Mouse (Mus musculus) neural tube, embryonic 11.5 days (tissue): ENCODE measurements around the gene Dnaja1. TPM values are rescaled to one million over a fixed set of nuclear protein-coding genes. Genes with fewer than 3 reads are reported as not detected.

Source experiments
- ATAC-seq: fragments of 200-750 bp; cut with Nextera tagmentation; 2 replicates; pipeline ENCODE4 v1.8.0; 2017; ENCODE audit warnings: moderate number of reproducible peaks, mild to moderate bottlenecking, moderate TSS enrichment, moderate library complexity; ENCODE audit not compliant: insufficient read depth, low FRiP score, low TSS enrichment
- DNase-seq: peaks from one replicate; pipeline ENCODE4 v3.0.0-alpha.2; 2015; ENCODE audit warnings: low spot score
- H3K27ac ChIP-seq: fragments of 300-500 bp; sonication (generic); 2 replicates; pipeline ENCODE4 v1.5.1; 2014; ENCODE audit warnings: low read depth, mild to moderate bottlenecking, low read length
- H3K27me3 ChIP-seq: fragments of 300-500 bp; sonication (generic); 2 replicates; pipeline ENCODE4 v1.6.1; 2014; ENCODE audit warnings: mild to moderate bottlenecking, low read length, mixed read lengths; ENCODE audit not compliant: control insufficient read depth, insufficient read depth
- H3K36me3 ChIP-seq: fragments of 300-500 bp; sonication (generic); 2 replicates; pipeline ENCODE4 v1.6.1; 2014; ENCODE audit warnings: mild to moderate bottlenecking, low read length, moderate library complexity, mixed read lengths; ENCODE audit not compliant: control insufficient read depth, insufficient read depth
- H3K4me1 ChIP-seq: fragments of 300-500 bp; sonication (generic); 2 replicates; pipeline ENCODE4 v1.6.1; 2014; ENCODE audit warnings: low read length, mixed read lengths; ENCODE audit not compliant: control insufficient read depth, insufficient read depth
- H3K4me2 ChIP-seq: fragments of 300-500 bp; sonication (generic); 2 replicates; pipeline ENCODE4 v1.6.1; 2014; ENCODE audit warnings: low read depth, mild to moderate bottlenecking, moderate library complexity
- H3K4me3 ChIP-seq: fragments of 300-500 bp; sonication (generic); 2 replicates; pipeline ENCODE4 v1.5.1; 2014; ENCODE audit warnings: low read depth, low read length
- H3K9ac ChIP-seq: fragments of 300-500 bp; sonication (generic); 2 replicates; pipeline ENCODE4 v1.6.1; 2014; ENCODE audit warnings: mild to moderate bottlenecking, low read length
- H3K9me3 ChIP-seq: fragments of 300-500 bp; sonication (generic); 2 replicates; pipeline ENCODE4 v1.6.1; 2016; ENCODE audit warnings: low read length; ENCODE audit not compliant: control insufficient read depth
- WGBS: fragments of 180-500 bp; shearing (Covaris S2); extraction: QIAGEN DNeasy Blood & Tissue Kit; methylation state at CpG from one replicate; pipeline ENCODE4 v1.1.7; 2014; 5-methylcytosine and 5-hydroxymethylcytosine counted together
- polyA plus RNA-seq: library from polyadenylated mRNA; unstranded; fragments of >200 nt; fragmentation: Nextera tagmentation; extraction: Ambion mirVana; gene quantifications from 2 replicates; pipeline ENCODE4 v1.2.1, GENCODE M21; 2014

Dnaja1 gene
- polyA plus RNA-seq, 1 experiment from 2014 or later = 694 TPM

DNA sequence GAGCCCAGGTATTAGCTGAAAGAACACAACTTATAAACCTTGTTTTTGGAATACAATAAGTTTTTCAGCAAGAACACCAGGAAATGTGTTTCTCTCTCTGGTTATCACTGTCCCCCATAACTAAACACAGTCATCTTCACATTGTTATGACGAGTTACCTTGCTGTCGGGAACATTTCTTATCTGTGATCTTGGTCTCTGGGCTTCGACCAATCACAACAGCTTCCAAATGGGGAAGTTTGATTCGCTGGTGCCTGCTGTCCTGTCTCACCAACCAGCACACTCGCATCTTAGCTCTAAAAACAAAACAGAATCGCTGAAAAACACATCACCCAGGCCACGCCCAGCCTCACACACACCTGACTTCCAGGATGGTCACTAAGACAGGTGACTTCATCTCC, 24.9 kb upstream of the Dnaja1 start:
- Histone ChIP-seq H3K4me1 (peaks cover 2% of the 10 kb centered on the region; the same call in 1 of the 2 replicates), H3K4me2 (no peak overlapping the region), H3K4me3 (no peak overlapping the region), H3K27ac (no peak overlapping the region), H3K9me3 (no peaks in the 10 kb centered on the region), H3K9ac (no peak overlapping the region), H3K36me3 (peaks cover 4% of the 10 kb centered on the region; the same call in 1 of the 2 replicates), H3K27me3 (no peaks in the 10 kb centered on the region)
- 85% methylated on average over 7 of the region's 7 CpGs for WGBS
- ATAC-seq (no peak), DNase-seq (no peak)

DNA sequence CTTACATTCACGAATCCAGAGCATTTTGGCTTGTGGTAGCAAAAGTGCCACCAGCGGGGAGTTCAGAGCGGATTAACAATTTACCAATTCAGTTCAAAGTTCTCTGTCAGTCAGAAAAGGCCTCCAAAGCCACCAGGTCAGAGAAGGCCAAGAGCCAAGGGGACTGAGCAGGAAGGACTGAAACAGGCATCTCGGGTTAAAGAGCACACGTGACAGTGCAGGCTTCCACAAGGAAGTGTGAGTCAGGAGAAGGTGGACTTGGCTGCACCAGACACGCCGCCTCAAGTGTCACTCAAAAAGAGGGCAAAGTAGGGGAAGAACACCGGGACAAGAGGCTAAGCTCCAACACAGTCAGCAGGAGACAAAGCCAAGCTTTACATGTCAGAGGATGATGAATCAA, 21.7 kb upstream of the Dnaja1 start:
- Histone ChIP-seq H3K27ac (no peak overlapping the region), H3K27me3 (no peaks in the 10 kb centered on the region), H3K4me2 (no peak overlapping the region), H3K9me3 (no peaks in the 10 kb centered on the region), H3K36me3 (no peaks in the 10 kb centered on the region), H3K4me3 (no peak overlapping the region), H3K9ac (no peak overlapping the region), H3K4me1 (peaks cover 12% of the 10 kb centered on the region)
- no peak for ATAC-seq
- WGBS = 88% methylated on average over 8 of the region's 8 CpGs
- DNase-seq = no peak

DNA sequence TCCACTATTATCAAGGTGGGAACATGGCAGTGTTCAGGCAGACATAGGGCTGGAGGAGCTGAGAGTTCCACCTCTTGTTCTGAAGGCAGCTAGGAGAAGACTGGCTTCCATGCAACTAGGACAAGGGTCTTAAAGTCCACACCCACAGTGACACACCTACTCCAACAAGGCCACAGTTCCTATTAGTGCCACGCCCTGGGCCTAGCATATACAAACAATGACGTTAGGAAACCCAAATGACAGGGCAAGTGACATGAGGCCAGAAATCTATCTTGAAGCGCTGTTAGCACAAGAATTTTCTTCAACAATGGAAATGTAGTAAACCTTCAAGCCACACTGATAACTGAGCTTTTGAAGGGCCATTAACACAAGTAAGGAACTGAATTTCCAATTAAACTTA, 20.2 kb upstream of the Dnaja1 start:
- Histone ChIP-seq H3K9ac (peak overlapping the region; percentile 57; the same call in 1 of the 2 replicates), H3K27ac (no peak overlapping the region), H3K9me3 (no peaks in the 10 kb centered on the region), H3K27me3 (no peaks in the 10 kb centered on the region), H3K36me3 (no peaks in the 10 kb centered on the region), H3K4me3 (peak overlapping the region; percentile 59), H3K4me2 (peak overlapping the region; percentile 74), H3K4me1 (peaks cover 12% of the 10 kb centered on the region)
- WGBS = 98% methylated on average over 3 of the region's 3 CpGs
- DNase-seq (no peak), ATAC-seq (no peak)

DNA sequence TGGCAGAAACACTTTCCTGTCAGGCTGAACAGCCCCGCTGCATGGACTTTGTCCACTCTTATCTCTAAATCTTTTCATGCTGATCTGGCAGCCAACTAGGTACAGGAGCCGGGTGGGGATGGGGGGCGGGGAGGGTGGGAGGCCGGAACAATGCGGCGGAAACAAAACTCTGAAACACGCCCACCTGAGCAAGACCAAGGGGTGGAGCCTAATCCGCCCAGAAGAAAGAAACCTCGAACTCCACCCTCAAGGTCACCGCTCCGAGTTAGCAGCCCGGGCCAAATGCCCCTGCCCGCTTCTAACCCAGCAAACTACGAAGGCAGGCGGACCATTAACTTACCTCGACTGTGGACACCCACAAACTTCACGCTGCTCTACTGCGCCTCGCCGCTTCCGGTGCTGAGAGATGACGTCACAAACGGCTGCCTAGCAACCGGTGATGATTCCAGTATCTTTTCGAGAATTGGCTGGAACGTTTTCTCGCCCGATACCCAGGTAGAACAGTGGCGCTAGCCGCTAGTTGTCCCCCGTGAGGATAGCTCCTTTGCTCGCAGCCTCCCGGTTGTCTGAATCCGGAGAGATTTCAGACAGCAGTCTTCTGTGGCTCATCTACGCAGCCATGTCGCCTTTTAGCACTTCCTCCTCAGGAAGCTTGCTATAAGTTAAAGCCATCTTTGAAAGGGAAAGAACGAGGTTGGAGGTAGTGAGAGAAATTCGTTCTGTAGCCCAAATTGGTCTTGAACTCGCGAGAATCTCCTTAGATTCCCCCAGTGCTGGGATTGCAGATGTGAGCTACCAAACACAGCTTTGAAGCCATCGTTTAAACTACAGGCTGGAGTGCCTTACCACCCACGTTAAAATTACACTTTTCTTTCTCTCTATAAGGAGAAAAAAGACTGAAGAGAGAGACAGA, 18.9 kb upstream of the Dnaja1 start, which contains the start of gene Aptx:
TSS of gene Aptx (minus strand) at position 398 of the 913 bp plus-strand sequence.
- H3K27ac ChIP-seq = peak within 1 kb of the TSS; percentile 77
- H3K9me3 ChIP-seq = no peaks in the 10 kb centered on the region
- H3K4me3 ChIP-seq = peak within 1 kb of the TSS; percentile 59
- WGBS = under 1% methylated on average over 42 of the region's 42 CpGs
- ATAC-seq (peak; percentile 92), DNase-seq (peak; percentile 93)
- no peaks in the 10 kb centered on the region for H3K27me3 ChIP-seq
- H3K4me1 ChIP-seq = peaks cover 12% of the 10 kb centered on the region
- no peaks in the 10 kb centered on the region for H3K36me3 ChIP-seq
- peak within 1 kb of the TSS; percentile 57 for H3K9ac ChIP-seq
- peak within 1 kb of the TSS; percentile 74 for H3K4me2 ChIP-seq

DNA sequence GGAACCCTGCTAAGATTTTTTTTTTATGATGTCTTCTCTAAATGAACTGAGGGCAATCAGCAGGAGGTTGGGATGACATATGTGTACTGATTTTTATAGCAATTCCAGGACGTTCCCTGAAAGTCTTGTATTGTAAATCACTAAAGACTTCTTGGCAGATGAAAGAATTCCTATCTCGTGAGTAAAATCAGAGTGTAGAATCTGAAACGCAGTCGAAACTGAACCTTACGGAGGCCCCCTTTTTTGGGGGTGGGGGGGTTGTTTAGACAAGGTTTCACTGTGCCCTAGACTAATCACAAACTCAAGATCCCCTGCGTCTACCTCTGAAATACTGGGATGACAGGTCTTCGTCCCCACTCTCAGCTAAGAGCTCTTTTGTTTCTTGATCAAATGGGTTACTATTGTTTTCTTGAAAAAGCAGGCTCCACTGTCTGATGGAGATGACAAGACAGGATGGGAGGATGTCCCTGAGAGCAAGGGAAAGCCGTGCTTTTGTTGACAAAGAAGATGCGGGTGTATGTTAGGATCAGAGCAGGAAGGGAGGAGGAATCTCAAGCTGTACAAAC, 18.2 kb upstream of the Dnaja1 start:
- DNase-seq = no peak
- peak overlapping the region; percentile 74 for H3K4me2 ChIP-seq
- H3K4me1 ChIP-seq = peaks cover 12% of the 10 kb centered on the region
- no peak for ATAC-seq
- peak overlapping the region; percentile 57 for H3K9ac ChIP-seq
- no peaks in the 10 kb centered on the region for H3K36me3 ChIP-seq
- no peaks in the 10 kb centered on the region for H3K9me3 ChIP-seq
- H3K27me3 ChIP-seq = no peaks in the 10 kb centered on the region
- WGBS = 35% methylated on average over 9 of the region's 9 CpGs
- H3K4me3 ChIP-seq = peak overlapping the region; percentile 59
- peak overlapping the region; percentile 77 for H3K27ac ChIP-seq

DNA sequence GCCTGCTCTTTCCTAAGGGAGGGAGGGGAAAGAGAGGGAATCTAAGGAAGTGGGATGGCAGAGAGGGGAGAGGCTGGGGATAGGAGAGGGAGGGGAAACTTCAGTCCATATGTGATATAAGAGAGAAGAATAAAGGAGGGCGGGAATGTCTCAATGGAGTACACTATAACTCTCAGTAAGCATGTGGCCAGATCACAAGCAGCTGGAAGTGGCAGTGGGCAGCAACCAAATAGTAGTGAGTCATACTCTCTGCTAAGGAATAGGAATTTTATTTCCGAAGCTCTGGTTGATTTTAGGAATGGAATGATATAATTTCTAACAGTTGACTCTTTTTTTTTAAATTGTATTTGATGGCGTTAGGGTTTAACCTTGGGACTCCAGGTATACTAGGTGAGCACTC, 4.8 kb upstream of the Dnaja1 start:
- H3K27me3 ChIP-seq = no peaks in the 10 kb centered on the region
- H3K4me2 ChIP-seq = no peak overlapping the region
- WGBS = 89% methylated on average over 3 of the region's 3 CpGs
- H3K27ac ChIP-seq = no peak overlapping the region
- no peaks in the 10 kb centered on the region for H3K36me3 ChIP-seq
- DNase-seq (no peak), ATAC-seq (no peak)
- H3K4me1 ChIP-seq = peaks cover 3% of the 10 kb centered on the region; the same call in 1 of the 2 replicates
- H3K9ac ChIP-seq = no peak overlapping the region
- H3K9me3 ChIP-seq = no peaks in the 10 kb centered on the region
- H3K4me3 ChIP-seq = no peak overlapping the region

DNA sequence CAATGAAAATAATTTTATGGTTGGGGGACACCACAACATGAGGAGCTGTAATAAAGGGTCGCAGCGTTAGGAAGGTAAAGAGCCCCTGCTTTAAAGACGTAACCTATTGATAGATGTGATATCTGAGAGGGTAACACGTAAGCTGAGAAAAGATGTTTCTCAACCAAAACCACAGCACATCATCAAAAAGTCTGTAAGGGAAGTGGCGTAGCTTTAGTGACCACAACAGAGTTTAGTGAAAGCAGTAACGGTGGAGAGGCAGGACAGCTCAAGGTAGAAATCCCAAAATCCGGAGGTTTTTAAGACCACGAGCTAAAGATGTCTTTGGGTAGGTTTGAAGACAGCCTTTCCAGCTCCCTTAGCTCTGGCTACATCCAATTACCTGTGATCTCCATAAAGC, 1.0 kb upstream of the Dnaja1 start:
- Histone ChIP-seq H3K4me2 (no peak overlapping the region), H3K4me3 (no peak overlapping the region), H3K9me3 (no peaks in the 10 kb centered on the region), H3K9ac (no peak overlapping the region), H3K36me3 (0 out of 2 replicates have a peak, but pooled peaks cover 2% of the 10 kb centered on the region), H3K27me3 (no peaks in the 10 kb centered on the region), H3K4me1 (peaks cover 14% of the 10 kb centered on the region), H3K27ac (no peak overlapping the region)
- 95% methylated on average over 8 of the region's 8 CpGs for WGBS
- ATAC-seq = no peak
- DNase-seq = no peak

DNA sequence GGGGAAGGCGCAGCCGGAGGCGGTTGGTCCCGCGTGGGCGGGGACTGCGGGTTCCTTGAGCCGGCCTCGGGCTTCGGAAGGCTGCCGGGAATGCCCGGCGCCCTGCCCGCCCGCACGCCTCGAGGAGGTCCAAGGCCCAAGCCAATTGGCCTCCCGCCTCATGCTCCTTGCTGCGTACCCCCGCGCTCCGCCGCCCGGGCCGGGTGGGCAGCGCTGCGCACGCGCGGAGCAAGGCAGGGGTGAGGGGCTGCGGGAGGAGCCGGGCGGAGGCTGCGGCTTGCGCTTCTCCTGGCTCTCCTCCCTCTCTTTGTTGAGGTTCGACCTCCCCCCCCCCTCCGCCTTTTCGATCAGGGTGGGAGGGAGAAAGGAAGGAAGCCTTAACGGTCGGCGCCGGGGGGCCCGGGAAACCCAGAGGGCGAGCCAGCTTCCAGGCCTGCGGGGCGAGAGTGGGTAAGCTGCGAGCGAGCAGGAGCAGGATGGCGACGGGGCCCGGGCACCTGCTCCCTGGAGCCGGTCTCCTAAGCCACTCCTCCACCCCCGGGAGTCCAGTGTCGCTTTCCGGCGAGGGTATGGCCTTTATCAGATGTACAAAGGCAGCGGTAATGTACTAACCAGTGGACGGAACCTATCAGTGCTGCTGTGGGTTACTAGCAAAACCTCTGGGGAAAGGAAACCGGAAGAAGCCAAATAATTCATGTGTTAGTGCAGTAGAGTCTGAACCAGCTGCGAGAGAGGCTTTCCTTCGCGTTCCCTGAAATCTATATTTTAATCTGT, 924 bp downstream of the Dnaja1 start:
- Histone ChIP-seq H3K27me3 (no peaks in the 10 kb centered on the region), H3K9ac (peak overlapping the region; percentile 97), H3K9me3 (no peaks in the 10 kb centered on the region), H3K4me3 (peak overlapping the region; percentile 67), H3K36me3 (peaks cover 5% of the 10 kb centered on the region), H3K4me2 (peak overlapping the region; percentile 55), H3K27ac (peak overlapping the region; percentile 97), H3K4me1 (peaks cover 14% of the 10 kb centered on the region)
- WGBS = under 1% methylated on average over 46 of the region's 62 CpGs
- ATAC-seq (peak; percentile 90), DNase-seq (peak; percentile 89)
